In genomic region chr1:78624352-78624751, GRCm38 (mm10) we compare ENCODE assay signal across 19 mouse cellular contexts.
"Had no signal": no experiment of that assay in that cellular context is flagged by ENCODE, and none has a peak within 500 bp of the region (broad histone marks: within the 10 kb centered on the region; RNA-seq: fewer than 3 reads in every experiment).

No protein-coding gene starts in this region.

- H3K9ac ChIP-seq: lung, embryonic 14.5 days; midbrain, embryonic 12.5 days; neural tube, embryonic 13.5 days; neural tube, embryonic 15.5 days had no signal

- H3K27ac ChIP-seq: midbrain, embryonic 10.5 days; midbrain, embryonic 12.5 days; neural tube, embryonic 13.5 days; neural tube, embryonic 15.5 days had no signal

- H3K4me1 ChIP-seq: midbrain, embryonic 10.5 days; midbrain, embryonic 12.5 days; neural tube, embryonic 13.5 days; neural tube, embryonic 15.5 days had no signal

- H3K27me3 ChIP-seq: midbrain, embryonic 12.5 days; neural tube, embryonic 13.5 days; neural tube, embryonic 15.5 days had no signal

- H3K4me3 ChIP-seq: midbrain, embryonic 10.5 days; midbrain, embryonic 12.5 days; myocyte; neural tube, embryonic 13.5 days; neural tube, embryonic 15.5 days had no signal

- H3K4me2 ChIP-seq: lung, embryonic 14.5 days; midbrain, embryonic 12.5 days; neural tube, embryonic 13.5 days; neural tube, embryonic 15.5 days had no signal

- ATAC-seq: midbrain, embryonic 16.5 days had no signal

- H3K36me3 ChIP-seq: midbrain, embryonic 10.5 days; midbrain, embryonic 12.5 days; neural tube, embryonic 13.5 days; neural tube, embryonic 15.5 days had no signal

- DNase-seq: lung, adult 18-20 months; lung, embryonic 14.5 days; lung, postnatal 10 days; lung, postnatal 4 days; midbrain, embryonic 14.5 days; retina, postnatal 1 day; right cerebral cortex, adult 18-20 months; right cerebral cortex, postnatal 25 days; right cerebral cortex, postnatal 4 days; spleen, adult 18-20 months; thymus, adult 18-20 months; thymus, postnatal 14 days; thymus, postnatal 36 days had no signal

- H3K9me3 ChIP-seq: midbrain, embryonic 10.5 days; midbrain, embryonic 12.5 days; neural tube, embryonic 13.5 days; neural tube, embryonic 15.5 days had no signal
